Mouse (Mus musculus) cerebellum, postnatal 36 days (tissue): ENCODE measurements around the gene Msl1.
A peak's percentile ranks its signal among the peaks of the same experiment; 100 is the strongest.

Experiments used
- DNase-seq, 2 experiments: peaks; one replicate each; pipeline ENCODE4 v3.0.0; 2021 to 2022; ENCODE audit warnings: mixed read lengths in 2 of 2

The Msl1 gene

DNA sequence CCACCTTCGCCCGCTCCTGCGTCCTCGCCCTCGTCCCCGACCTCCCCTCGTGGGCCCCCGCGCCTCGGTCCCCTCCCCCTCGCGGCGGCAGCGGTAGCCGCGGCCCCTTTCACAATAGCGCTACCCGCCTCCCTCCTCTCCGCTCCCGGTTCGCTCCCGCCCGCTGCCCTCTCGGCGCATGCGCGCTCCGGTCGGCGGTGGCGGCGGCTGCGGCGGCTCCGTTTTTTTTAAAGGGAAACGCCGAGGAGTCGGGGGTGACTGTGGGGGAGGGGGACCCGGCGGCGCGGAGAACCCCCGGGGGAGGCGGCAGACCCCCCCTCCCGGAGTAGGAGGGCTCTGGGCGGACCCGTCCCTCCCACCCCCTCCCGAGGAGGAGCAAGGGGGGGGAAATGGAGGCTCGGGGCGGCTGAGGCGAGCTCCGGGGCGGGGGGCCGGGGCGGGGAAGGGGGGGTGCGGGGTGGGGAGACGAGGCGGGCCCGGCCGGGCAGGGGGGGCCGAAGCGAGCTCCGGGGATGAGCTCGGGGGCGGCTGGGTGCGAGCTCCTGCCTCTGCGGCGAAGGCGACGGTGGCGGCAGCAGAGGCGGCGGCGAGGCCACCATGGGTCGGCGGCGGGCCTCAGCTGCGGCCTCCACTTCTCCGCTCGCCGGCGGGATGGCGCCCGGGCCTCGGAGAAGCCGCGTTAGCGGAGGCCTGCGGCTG is at the start of gene Msl1:
Msl1 (plus strand) TSS at position 502 of the 699 bp plus-strand sequence.
- DNase-seq = peak; percentile 84 to 90

DNA sequence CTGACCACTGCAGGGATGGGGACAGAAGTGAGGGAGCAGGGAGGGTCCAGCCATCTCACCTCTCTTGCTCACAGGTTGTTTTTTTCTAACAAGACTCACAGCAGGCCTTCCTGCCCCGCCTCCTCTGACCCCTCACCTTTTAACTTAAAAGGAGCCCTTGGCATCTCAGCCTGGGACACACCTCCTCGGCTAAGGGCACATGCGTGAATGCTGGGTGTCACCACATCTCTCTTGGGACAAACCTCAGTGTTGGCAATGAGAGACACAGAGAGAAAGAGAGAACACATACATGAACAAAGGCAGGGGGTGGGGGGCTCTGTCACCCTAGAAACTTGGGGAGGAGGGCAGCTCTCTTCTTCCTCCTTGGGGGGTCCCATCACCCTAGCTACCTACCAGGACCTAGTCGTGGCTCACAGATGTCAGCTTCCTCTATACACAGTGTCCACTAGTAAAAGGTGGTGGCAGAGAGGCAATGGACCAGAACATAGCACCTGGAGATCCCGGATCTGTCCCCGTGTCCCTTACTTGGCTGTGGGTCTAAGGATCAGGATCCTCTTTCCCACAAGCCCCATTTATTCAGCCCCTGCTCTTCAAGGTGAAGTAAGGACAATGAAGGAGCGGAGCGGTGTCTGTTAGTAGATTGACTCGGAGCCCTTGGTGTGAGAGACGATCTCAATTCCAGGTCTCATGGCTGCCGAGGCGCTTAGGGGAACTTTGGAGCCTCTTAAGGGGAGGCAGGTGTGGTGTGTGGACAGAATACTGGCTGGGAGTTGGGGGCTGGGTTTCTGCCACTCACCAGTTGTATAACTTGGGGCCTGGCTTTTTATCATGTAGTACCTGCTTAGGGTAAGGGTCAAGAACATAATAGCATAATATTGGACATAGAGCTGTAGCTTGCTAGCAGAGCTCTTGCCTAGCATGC is 49.1 kb upstream of the Msl1 start:
- no peak for DNase-seq

DNA sequence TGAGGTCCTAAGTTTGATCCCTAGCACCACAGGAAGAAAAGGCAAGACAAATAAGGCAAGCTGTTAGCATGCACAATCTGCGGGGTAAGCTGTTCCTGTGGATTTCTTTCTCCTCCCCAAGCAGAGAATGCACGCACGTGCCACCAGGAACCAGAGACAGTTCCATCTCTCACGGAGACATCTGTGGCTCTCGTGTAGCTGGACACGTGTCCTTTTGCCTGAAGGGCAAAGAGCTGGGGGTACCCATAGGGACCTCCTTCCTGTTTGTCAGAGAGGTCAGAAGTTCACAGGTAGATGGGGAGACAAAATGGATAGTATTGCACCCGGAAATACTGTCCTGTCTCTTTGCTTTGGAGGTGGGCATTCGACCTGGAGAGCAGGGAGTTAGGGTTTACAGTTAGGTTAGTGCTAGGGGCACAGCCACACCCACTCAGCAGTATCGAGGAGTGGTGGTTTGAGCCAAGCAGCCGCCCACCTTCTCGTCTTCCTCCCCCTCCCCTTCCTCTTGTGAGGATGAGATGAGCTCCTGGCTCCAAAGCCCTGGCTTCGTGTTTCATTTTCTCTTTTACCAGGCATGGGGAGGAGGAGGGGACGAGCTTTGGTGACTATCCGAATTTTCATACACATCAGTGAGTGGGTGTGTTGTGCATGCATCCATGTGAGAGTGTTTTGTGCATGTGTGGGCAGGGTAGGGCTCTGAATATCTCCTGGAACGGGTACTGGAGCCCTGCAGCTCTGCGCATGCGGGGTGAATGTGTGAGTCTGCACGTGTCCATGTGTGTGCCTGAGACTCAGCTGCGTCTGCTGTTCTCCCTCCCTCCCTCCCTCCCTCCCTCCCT is 48.2 kb upstream of the Msl1 start:
- DNase-seq = peak; percentile 94 to 95

DNA sequence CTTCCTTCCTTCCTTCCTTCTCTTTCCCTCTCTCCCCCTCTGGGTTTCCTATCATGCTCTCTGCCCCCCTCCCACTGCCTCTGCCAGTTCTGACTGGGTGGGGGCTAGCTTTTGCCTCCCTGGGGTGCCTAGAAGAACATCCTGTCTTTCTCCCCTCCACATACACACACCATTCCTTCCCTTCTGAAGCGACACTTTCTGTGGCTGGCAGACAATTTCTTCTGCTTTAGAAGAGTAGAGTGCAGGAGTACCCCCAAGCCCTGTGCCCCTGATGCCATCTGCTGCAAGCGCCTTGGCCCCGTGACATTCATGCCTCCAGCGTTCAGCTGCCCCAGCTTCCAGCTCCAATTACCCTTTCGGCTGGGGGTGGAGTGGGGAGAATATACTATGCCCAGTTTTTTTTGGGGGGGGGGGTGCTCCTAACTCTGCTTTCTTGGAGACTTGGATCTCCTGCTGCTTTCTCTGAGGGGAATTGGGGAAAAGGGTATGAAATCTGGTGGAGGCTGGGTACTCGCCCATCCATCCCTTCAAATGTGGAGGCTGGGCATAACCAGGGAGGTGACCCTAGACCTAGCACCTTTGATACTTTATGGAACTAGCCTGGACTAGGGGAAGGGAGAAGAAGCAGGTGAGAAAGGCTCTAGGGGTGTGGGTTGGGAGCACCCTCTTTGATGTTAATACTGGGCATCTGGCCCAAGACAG is 47.4 kb upstream of the Msl1 start:
- DNase-seq = peak; percentile 57 to 59

DNA sequence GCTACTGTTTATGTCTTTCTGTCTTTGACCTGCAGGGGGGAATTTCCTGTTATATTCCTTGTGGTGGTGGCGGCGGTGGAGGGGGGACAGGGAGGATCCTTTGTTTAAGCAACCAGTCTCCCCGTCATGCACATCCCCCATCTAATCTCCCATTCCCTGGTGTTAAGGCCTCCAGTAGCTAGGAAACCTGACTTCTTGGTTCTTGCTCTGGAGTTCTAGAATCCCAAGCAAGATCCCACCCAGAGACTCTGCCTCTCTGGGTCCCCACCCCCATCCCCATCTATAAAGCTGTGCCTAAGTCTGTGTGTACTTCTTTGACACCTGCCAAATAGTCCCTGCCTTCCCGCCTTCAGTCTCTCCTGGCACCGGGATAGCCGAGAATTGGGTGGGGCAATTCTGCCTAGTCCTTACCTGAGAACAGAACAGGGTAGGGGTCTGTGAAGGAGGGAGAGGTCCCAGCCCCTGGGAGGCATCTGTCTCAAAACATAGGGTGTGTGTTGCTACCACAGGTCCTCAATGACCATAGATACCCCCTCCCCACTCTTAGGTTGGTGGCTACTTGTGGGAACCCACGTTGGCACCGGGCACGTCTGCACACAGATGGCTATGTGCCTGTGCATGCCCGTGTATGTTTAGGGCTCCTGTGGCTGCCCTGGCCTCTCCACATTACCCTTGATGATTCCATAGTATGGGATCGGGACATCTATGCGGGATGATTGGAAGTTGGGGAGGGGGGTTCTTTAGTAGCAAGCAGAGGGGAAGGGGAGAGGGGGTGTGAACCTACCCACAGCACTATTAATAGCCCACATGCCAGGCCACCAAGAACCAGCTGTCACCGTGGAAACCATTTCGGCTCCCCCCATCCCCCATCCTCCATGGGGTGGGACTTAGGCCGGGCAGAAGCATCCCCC is 46.6 kb upstream of the Msl1 start:
- peak in 1 of 2 experiments; percentile 34 for DNase-seq

DNA sequence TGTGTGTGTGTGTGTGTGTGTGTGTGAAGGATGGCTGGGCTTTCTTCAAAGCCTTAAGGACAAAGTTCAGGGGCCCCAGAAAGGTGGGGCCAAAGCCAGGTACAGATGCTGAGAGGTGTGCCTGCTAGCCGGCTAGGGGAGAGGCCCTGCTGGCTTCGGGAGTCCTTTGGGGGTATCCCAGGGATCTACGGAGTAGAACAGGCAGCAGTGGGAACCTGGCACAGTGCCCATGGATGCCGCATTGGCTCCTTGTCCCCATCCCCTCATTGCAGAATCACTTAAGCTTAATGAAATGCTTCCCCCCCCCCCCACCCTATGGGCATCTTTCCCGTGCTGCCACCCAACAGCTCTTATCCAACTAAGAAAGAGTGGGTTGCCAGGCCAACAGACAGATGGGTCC is 45.6 kb upstream of the Msl1 start:
- peak in 1 of 2 experiments; percentile 50 for DNase-seq

DNA sequence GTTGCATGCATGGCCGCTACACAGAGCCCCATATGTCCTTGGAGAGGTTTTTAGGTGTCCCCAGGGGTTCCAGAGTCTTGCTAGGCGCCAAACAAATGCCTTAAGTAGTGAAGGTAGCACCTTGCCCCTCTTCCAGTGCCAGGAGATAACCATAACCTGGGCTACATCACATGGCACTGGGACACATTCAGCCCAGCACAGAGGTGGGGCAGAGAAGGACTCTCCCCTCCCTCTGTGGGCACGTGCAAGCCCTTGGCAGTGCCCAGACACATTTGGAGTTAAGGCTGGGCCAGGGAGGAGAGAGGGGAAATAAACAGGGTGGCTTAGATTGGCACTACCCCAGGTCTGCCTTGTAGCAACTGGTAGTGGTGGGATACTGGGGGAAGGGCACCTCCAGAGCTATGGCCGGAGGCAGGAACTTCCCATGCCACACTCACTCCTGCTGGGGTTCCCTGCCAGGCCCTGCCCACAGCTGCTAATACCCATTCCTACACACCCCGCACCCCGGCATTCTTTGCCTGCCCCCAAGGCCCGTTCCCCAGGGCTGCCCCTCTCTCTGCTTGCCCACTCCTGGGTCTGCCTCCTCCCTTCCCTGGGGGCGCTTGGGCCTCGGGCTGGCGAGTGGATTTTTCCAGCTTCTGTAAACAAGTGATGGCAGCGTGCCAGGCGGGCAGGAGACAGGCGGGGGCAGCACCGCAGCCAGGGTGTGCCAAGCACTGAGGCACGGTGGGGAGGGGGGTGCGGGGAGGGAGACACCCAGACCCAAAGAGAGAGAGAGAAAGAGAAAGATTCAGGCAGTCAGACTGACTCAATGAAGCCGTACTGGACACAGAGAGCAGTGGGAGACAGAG is 44.7 kb upstream of the Msl1 start:
- peak; percentile 70 to 82 for DNase-seq

DNA sequence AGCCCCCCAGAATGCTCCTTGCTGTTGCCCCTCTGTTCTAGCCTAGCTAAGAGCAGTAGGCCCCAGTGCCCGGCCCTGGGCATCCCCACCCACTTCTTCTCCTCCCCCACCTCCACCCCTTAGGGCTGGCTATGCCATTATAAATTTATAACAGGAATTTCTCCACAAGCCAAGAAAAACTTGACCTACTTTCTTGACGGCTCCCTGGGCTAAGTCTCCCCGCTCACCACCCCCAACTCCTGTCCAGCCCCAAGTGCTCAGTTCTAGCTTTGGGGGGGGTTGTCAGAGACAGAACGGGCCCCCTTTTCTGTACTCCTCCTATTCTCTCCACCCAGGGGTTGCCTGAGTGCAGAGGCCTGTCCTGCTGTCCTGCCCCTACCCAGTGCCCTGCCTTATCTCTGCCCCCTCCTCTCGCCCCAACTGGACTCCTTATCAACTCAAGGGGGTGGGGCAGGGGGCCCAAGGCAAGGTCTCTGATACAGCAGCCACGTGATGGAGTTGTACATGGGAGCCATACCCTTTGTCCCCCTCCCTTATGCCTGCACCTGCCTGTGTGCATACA is 44.0 kb upstream of the Msl1 start:
- peak in 1 of 2 experiments; percentile 20 for DNase-seq

DNA sequence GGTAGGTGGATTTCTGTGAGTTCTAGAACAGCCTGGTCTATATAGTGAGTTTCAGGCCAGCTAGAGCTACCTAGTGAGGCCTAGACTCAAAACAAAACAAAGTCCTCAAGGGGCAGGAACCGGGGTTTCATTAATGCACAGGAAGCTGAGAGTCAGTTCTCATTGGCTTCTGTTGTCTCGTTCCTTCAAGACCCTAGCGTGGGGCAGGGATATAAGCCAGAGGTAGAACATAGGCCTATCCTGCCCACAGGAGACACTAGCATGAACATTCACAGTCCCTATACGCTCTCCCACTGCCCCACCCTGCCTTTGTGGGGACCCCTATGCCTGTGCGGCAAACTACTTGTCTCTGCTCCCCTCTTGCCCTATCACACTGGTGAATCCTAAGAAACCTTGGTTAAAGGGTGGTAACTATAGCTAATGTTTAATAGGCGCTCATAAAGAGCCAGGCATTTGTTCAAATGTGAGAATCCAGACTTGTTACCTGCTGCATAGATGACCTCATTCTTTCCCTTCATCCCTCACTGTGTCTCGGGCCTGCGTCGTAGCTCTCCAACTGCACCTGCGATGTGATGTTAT is 42.7 kb upstream of the Msl1 start:
- DNase-seq = no peak

DNA sequence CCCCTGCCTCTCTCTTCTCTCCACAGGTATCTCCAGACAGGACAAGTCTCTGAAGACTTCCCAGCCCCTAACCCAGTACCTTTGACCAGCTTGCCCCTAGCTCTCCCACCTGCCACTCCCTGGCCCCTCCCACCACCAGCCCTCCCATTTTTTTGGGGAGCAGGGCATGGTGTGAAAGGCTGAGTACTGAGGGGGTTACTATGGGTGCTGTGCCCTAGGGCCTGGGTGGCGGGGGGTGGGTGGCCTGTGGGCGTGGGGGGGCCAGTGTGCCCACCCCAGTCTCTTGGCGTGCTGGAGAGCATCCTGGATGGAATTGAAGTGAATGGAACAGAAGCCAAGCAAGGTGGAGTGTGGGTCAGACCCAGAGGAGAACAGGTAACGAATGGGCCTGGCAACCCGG is 42.1 kb upstream of the Msl1 start:
- DNase-seq = no peak

DNA sequence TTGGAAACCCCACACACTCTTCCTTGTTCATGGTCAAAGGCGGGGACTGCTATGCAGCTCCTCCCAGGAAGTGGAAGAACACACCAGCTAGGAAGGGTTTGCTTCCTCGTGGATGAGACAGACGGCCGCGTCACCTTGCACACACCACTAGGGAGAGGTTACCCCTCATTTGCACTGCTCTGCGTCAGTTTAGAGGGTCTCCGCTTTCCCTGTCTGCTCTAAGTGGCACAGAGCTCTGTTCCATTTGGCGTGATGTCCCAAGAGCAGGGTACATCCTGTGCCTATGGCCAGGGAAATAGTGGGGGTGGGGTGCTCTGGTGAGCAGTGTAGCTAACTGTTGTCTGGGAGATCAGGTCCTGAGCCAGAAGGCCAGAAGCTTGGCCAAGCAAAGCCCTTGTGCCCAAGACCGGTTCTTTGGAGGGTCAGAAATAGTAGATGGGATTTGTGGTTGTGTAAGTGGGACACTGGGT is 41.1 kb upstream of the Msl1 start:
- no peak for DNase-seq

DNA sequence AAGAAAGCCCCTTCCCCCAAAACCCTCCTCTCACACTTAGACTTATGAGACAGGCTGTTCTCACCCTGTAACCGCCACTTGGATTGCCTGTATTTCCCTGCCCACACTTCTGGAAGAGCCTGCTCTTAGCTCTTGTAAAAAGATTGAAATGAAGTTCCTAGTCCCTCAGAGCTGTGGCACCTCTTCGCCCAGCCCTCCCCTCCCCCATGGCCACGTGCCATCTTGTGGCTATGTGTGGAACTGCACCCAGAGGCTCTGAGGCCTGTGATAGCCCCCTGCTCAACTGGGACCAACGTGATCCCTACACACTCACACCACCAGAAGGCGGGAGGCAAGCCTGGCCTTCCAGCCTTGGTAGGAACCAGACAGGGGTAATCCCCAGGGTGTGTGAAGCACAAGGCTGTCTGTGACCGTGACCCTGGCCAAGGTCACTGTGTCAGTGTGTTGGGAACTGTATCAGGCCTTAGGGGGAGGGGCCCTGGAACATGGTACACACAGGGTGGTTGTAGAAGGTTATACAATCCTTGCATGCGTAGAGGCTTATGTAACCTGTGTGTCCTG is 40.6 kb upstream of the Msl1 start:
- DNase-seq = peak; percentile 74 to 81

DNA sequence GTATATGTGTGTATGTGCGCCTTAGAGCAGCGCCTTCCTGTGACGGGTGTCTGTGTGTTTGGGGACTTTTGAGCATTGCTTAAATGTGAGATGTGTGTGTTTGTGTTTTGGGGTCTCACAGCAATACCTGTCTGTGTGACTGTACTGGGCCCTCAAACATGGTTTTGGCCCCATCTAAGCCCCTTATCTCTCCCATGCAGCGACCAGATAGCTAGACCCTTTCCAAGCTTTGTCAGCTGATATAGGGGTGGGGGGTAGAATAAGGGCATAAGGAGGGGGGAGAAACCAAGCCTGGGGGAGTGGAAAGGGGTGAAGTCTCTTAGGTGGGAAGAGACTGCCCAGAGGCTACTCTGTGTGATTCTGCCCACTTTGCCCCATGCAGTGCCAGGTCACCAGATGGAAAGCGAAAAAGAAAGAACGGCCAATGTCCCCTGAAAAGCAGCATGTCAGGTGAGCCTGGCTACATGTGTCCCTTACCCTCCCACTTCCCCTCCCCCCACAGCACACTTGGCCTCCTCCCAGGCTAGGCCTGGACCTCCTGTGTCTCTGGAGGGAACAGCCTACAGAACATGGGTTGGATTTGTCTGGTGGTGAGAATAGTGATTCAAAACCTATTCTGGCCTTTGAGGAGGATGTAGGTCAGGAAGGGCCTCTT is 39.5 kb upstream of the Msl1 start:
- no peak for DNase-seq

DNA sequence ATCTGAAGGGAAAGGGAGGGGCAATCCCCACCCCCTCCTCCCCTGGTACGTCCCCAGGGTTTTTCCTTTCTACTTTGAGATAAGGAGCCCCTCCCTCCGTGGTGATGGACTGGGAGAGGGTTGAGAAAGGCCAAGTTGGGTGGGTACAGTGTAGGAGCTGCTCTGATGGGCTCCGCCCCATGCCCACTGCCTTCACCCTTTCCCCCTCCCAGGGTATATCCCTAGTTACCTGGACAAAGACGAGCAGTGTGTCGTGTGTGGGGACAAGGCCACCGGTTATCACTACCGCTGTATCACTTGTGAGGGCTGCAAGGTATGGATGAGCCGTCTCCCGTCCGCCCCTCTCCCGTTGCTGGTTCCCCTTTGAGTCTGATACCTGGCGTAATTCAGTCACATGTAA is 38.6 kb upstream of the Msl1 start:
- DNase-seq = no peak

DNA sequence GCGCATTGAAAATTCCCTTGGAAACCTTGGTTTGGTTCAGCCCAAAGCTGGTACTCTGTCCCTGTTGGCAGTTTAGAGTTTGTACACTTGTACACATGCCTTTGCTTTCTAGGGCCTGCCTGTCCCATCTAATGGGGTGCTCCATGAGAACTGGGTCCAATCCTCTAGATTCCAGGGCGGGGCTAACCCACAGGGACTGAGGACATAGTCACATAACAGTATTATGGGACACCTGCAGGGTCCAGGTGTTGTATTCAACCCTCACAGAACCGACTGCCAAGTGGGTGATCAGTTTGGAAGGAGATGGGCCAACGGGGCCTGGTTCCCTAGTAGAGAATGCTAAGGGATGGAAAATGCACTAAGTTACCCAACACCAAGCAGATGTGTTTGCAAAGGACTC is 33.4 kb upstream of the Msl1 start:
- DNase-seq = no peak

DNA sequence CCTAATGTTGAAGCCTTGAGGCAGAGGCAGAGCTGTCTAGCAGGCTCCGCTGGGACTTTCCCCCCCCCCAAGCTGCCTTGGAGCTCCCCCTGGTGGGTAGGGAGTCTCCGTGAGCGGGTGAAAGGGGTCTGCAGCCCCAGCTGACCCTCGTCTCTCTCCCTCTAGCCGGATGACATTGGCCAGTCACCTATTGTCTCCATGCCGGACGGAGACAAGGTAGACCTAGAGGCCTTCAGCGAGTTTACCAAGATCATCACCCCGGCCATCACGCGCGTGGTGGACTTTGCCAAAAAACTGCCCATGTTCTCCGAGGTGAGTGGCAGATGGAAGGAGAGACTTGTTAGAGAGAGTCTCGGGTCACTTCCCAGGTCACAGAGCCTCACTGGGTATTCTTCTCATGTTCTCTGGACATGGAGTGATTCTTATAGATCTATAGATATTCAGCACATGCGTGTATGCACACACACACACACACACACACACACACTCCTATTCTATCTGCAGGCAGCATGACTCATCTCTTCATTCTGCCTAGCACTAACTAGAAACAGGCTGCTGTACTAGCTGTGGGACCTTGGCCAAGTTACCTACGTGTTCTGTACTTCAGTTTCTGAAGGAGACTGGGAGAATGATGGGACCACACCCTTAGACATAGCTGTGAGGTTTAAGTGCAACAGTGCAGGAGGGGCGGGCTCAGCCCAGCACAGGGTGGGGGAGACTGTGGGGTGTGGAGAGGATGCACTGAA is 32.4 kb upstream of the Msl1 start:
- DNase-seq = peak in 1 of 2 experiments; percentile 12

DNA sequence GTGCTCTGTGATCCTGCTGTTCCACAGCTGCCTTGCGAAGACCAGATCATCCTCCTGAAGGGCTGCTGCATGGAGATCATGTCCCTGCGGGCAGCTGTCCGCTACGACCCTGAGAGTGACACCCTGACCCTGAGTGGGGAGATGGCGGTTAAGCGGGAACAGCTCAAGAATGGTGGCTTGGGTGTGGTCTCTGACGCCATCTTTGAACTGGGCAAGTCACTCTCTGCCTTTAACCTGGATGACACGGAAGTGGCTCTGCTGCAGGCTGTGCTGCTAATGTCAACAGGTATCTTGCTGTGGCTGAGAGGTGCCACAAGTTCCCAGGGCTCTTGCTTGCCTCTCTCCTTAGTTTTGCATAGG is 31.8 kb upstream of the Msl1 start:
- no peak for DNase-seq

DNA sequence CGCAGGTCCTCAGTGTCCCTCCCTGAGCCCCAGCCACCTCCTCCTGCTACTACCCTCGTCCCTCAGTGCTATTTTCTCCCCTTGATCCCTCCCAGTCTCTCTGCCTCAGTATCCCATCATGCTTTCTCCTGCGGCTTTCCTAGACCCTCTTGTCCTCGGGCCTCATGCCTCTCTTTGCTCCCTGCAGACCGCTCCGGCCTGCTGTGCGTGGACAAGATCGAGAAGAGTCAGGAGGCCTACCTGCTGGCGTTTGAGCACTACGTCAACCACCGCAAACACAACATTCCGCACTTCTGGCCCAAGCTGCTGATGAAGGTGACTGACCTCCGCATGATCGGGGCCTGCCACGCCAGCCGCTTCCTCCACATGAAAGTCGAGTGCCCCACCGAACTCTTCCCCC is 31.2 kb upstream of the Msl1 start:
- DNase-seq = peak in 1 of 2 experiments; percentile 6
